Mouse (Mus musculus): ENCODE measurements at regions not wholly inside any gene's neighbourhood (a gene's known extent, or its start where the extent isn't known, plus 50 kb on each side); places are given as distances from the start of the nearest gene placed in this dataset.

GRCm38 (mm10) chr11:23170813-23171212 is 85.0 kb upstream of the Xpo1 start:
- no peak for DNase-seq (ENCODE audit: low spot score)

- no peak for DNase-seq (ENCODE audit: low spot score)
Observed at GRCm38 (mm10) chr11:23171760-23172159, 84.1 kb upstream of the Xpo1 start.

GRCm38 (mm10) chr11:23181647-23182046 is 74.2 kb upstream of the Xpo1 start:
- DNase-seq (ENCODE audit: low spot score) = no peak

GRCm38 (mm10) chr11:23185211-23185610 is 70.6 kb upstream of the Xpo1 start:
- no peak for DNase-seq (ENCODE audit: low spot score)

- DNase-seq (ENCODE audit: low spot score) = no peak
Observed at GRCm38 (mm10) chr11:23201701-23202449, 54.0 kb upstream of the Xpo1 start.

- DNase-seq (ENCODE audit: low spot score) = no peak
Observed at GRCm38 (mm10) chr11:23203566-23203965, 52.3 kb upstream of the Xpo1 start.

GRCm38 (mm10) chr11:23204041-23204440 is 51.8 kb upstream of the Xpo1 start:
- DNase-seq (ENCODE audit: low spot score) = no peak

Data from adipocyte (in vitro differentiated cells).